Mouse (Mus musculus) kidney, adult 2 months (tissue): ENCODE data around the gene Atraid.
A peak's percentile ranks its signal among the peaks of the same experiment; 100 is the strongest.

Experiments used
- CTCF ChIP-seq: fragments of 200-500 bp; conservative IDR thresholded peaks from 2 replicates; pipeline ENCODE4 v1.5.1; 2011; ENCODE audit warnings: low read depth, mild to moderate bottlenecking, control low read depth, low read length, moderate library complexity, mixed read lengths; ENCODE audit not compliant: insufficient read depth, insufficient read length
- POLR2A ChIP-seq: fragments of 200-500 bp; IDR thresholded peaks from one replicate; pipeline ENCODE4 v1.6.1; 2011; ENCODE audit warnings: low read depth, low read length, control low read depth

- no peak for TF ChIP-seq CTCF
- peak; percentile 45 for TF ChIP-seq POLR2A
These were observed 6.4 kb downstream of the Atraid start, which contains the start of gene Cad for GRCm38 (mm10) chr5:31054261-31055215.
